Mouse (Mus musculus) thymus, adult 2 months (tissue): ENCODE results near the gene Ankrd6. TPM values are rescaled to one million over a fixed set of nuclear protein-coding genes. Genes with fewer than 3 reads are reported as not detected.

Experiments
- DNase-seq: peaks from one replicate; pipeline ENCODE4 v3.0.0; 2021
- H3K27ac ChIP-seq: fragments of 200-500 bp; 2 replicates; pipeline ENCODE4 v1.5.1; 2012; ENCODE audit warnings: low read length, control low read depth; ENCODE audit not compliant: control insufficient read depth, insufficient read depth
- H3K27me3 ChIP-seq: fragments of 200-500 bp; 2 replicates; pipeline ENCODE4 v1.6.1; 2012; ENCODE audit warnings: mild to moderate bottlenecking, low read length, moderate library complexity, mixed read lengths; ENCODE audit not compliant: control insufficient read depth, insufficient read depth
- H3K36me3 ChIP-seq: fragments of 200-500 bp; 2 replicates; pipeline ENCODE4 v1.6.1; 2012; ENCODE audit warnings: mild to moderate bottlenecking, low read length, moderate library complexity; ENCODE audit not compliant: control insufficient read depth, insufficient read depth
- H3K4me1 ChIP-seq: fragments of 200-500 bp; replicated peaks from 2 replicates; pipeline ENCODE4 v1.6.1; 2012; ENCODE audit warnings: low read length; ENCODE audit not compliant: control insufficient read depth, insufficient read depth
- H3K4me3 ChIP-seq: fragments of 200-500 bp; 2 replicates; pipeline ENCODE4 v1.5.1; 2012; ENCODE audit warnings: mild to moderate bottlenecking, low read length, control low read depth, moderate library complexity; ENCODE audit not compliant: control insufficient read depth, insufficient read depth
- CTCF ChIP-seq: fragments of 200-500 bp; IDR thresholded peaks from 2 replicates; pipeline ENCODE4 v1.5.1; 2012; ENCODE audit warnings: mild to moderate bottlenecking, control low read depth, low read length, moderate library complexity, borderline replicate concordance; ENCODE audit not compliant: control insufficient read depth, poor library complexity, insufficient read depth; ENCODE audit errors: extremely low read depth
- POLR2A ChIP-seq: fragments of 200-500 bp; IDR thresholded peaks from 2 replicates; pipeline ENCODE4 v1.6.1; 2012; ENCODE audit warnings: mild to moderate bottlenecking, low read length, control low read depth, moderate library complexity; ENCODE audit not compliant: control insufficient read depth, poor library complexity, insufficient read depth; ENCODE audit errors: extremely low read depth
- WGBS: fragments of 180-500 bp; shearing (Covaris S2); methylation state at CpG from one replicate; pipeline ENCODE4 v1.1.7; 2018; 5-methylcytosine and 5-hydroxymethylcytosine counted together
- polyA plus RNA-seq: library from polyadenylated mRNA; depleted of rRNA; stranded (reverse); fragments of >200 nt; gene quantifications from 2 replicates; pipeline ENCODE4 v1.2.3, GENCODE M21; 2012

Gene Ankrd6
- polyA plus RNA-seq, 1 experiment, result 12.6 TPM

GRCm38 (mm10) chr4:32909241-32909979 is 41.2 kb downstream of the Ankrd6 start:
- TF ChIP-seq CTCF (no peak), POLR2A (no peak)
- H3K36me3 ChIP-seq, result no peaks in the 10 kb centered on the region
- no peaks in the 10 kb centered on the region for H3K27me3 ChIP-seq
- DNase-seq, result peak; percentile 29
- H3K4me1 ChIP-seq, result peaks cover 24% of the 10 kb centered on the region
- 65% methylated on average over 3 of the region's 3 CpGs for WGBS
- no peak overlapping the region for H3K4me3 ChIP-seq
- H3K27ac ChIP-seq, result no peak overlapping the region

DNA sequence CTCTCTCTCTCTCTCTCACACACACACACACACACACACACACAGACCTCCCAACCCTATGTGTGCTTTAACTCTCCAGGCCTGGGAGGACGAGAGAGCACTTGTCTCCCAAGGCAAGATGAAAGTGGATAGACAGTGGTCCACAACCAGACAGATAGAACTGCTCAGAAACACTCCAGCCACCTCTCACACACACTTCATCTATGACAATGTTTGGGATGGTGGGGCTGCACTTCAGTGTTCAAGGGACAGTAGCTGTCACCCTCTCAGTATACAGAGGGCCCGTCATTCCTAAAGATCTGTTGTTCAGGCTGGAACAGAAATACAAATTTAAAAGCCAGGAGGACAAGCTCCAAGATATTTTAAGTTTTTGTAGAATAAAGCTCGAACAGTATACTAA is 43.0 kb downstream of the Ankrd6 start:
- no peak overlapping the region for H3K4me3 ChIP-seq
- DNase-seq, result no peak

DNA sequence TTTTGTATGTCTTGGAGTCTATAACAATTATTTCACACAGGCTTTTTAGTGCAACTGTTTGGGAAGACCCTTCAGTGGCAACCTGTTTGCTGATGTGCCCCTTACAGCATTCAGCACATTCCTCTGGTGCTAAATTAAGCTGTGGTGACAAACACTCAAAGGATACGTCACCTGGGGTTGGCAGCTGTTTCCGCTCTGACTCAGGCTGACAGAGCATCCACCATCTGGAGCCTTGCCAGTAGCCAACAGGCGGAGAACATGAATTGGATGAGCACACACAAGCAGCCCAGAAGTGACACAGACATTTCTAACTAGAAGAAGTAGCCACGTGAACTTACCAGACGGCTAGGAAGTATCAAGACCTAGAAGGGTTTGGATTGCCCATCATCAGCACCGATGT is 44.0 kb downstream of the Ankrd6 start:
- Histone ChIP-seq H3K27me3 (no peaks in the 10 kb centered on the region), H3K4me3 (no peak overlapping the region), H3K36me3 (no peaks in the 10 kb centered on the region), H3K27ac (peak overlapping the region; percentile 61), H3K4me1 (peaks cover 24% of the 10 kb centered on the region)
- WGBS, result 5% methylated on average over 6 of the region's 6 CpGs
- DNase-seq, result peak; percentile 87
- 0 out of 2 replicates have a peak, but pooled peaks have one; percentile 24 for TF ChIP-seq POLR2A
- no peak for TF ChIP-seq CTCF

More for the DNA sequence above, 43.0 kb downstream of the Ankrd6 start:
- Histone ChIP-seq H3K27me3 (no peaks in the 10 kb centered on the region), H3K27ac (no peak overlapping the region), H3K4me1 (peaks cover 24% of the 10 kb centered on the region), H3K36me3 (no peaks in the 10 kb centered on the region)
- 83% methylated on average over 3 of the region's 3 CpGs for WGBS
- TF ChIP-seq POLR2A (no peak), CTCF (no peak)

DNA sequence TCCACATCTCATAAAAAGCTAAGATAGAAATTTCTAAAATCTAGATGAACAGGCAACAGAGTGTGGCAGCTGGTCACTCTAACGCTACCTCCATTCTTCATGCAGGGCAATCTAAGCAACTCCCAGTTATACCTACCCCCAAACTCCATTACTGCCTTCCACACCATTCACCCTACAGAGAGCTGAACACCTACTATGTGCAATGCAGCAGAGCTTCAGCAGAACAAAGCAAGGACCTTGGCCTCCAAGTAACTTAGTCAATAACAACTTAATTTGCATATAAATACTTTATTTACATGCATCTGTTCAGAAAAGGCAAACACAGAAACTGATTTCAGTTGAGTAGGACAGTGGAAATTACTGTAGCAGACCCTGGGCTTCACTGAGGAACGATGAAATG is 44.7 kb downstream of the Ankrd6 start:
- Histone ChIP-seq H3K4me1 (peaks cover 24% of the 10 kb centered on the region), H3K27me3 (no peaks in the 10 kb centered on the region), H3K27ac (no peak overlapping the region; the same call in 1 of the 2 replicates), H3K36me3 (no peaks in the 10 kb centered on the region), H3K4me3 (no peak overlapping the region)
- 96% methylated on average over 2 of the region's 2 CpGs for WGBS
- no peak for DNase-seq
- TF ChIP-seq CTCF, result no peak
- no peak for TF ChIP-seq POLR2A

GRCm38 (mm10) chr4:32905381-32905780 is 45.3 kb downstream of the Ankrd6 start:
- DNase-seq, result peak; percentile 35
- no peak for TF ChIP-seq CTCF
- no peak for TF ChIP-seq POLR2A
- Histone ChIP-seq H3K4me3 (no peak overlapping the region), H3K4me1 (peaks cover 24% of the 10 kb centered on the region), H3K27me3 (no peaks in the 10 kb centered on the region), H3K27ac (no peak overlapping the region; the same call in 1 of the 2 replicates), H3K36me3 (no peaks in the 10 kb centered on the region)
- WGBS, result 38% methylated on average over 2 of the region's 2 CpGs

GRCm38 (mm10) chr4:32903826-32904225 is 46.8 kb downstream of the Ankrd6 start:
- TF ChIP-seq POLR2A (no peak), CTCF (no peak)
- Histone ChIP-seq H3K4me1 (peaks cover 24% of the 10 kb centered on the region), H3K27me3 (no peaks in the 10 kb centered on the region), H3K27ac (no peak overlapping the region), H3K36me3 (no peaks in the 10 kb centered on the region), H3K4me3 (no peak overlapping the region)
- no peak for DNase-seq
- 94% methylated on average over 7 of the region's 7 CpGs for WGBS
